Mouse (Mus musculus): ENCODE results near the gene Cldn1. TPM values are rescaled to one million over a fixed set of nuclear protein-coding genes. Genes with fewer than 3 reads are reported as not detected.

Gene Cldn1
- 1 to 10 TPM; 1.3 to 2.6 TPM for total RNA-seq (2021)
- long read RNA-seq, experiment 1, full-length matches to known transcripts = 1 of 1 reads
- long read RNA-seq, experiment 1, partial matches to known transcripts = 0 of 1 reads
- long read RNA-seq, experiment 1, other reads (novel, unspliced or antisense) = 0 of 1 reads
- long read RNA-seq, experiment 2, full-length matches to known transcripts = 1 of 1 reads
- long read RNA-seq, experiment 2, partial matches to known transcripts = 0 of 1 reads
- long read RNA-seq, experiment 2, other reads (novel, unspliced or antisense) = 0 of 1 reads

DNA sequence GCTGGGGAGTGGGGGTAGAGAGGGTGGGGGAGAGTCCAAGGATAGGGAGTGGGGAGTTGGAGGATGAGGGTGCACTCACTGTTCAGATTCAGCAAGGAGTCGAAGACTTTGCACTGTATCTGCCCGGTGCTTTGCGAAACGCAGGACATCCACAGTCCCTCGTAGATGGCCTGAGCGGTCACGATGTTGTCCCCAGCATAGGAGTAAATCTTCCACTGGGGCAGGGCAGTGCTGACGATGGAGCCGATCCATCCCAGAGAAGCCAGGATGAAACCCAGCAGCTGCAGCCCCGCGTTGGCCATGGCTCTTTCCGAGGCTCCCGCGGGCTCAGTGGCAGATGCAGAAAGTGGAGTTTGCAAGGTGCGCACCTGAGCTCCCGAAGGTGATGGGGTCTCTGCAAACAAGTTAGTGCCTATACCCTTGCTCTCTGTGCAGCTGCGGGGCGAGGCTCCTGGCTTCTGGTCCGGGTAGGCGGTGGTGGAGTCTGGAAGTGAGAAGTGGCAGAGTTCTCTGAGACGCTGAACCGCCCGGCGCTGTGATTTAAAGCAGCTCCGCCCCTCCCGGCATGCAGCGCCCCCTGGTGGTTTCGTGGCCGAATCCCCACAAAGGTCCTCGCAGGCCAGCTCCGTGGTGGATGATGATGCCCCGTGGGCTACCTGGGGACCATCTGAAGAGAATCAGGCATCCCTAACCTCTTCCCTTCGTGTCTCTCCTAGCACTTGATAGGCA lies at the start of gene Cldn1:
Cldn1 (minus strand) TSS at position 517 of the 729 bp plus-strand sequence.
- peak; percentile 71 to 75 for DNase-seq
- intact Hi-C loops (cut with DNase I) = loop anchor here (2.0 to 5.0 kb wide), 2 partner anchors 137 to 404 kb away; no protein-coding TSS in a partner anchor

DNA sequence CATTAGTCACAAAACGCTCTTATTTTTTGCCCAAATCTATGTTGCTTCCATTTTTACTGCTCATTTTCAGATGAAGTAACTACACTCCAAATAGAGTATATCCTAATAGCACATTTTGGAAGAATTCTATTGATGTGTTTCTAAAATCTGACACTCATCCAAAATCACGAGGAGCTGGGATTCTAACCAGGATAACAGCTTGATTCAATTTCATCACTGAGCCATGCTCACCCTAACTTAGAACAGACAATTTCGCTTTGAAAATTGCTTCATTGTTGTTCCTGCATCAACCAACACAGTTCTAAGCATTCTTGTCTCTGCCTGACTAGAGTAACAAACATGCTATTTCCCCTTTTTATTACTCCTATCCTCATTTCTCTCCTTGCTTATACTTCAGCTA lies 47.0 kb upstream of the Cldn1 start:
- intact Hi-C loops (cut with DNase I) = no loop called here
- no peak for DNase-seq

DNA sequence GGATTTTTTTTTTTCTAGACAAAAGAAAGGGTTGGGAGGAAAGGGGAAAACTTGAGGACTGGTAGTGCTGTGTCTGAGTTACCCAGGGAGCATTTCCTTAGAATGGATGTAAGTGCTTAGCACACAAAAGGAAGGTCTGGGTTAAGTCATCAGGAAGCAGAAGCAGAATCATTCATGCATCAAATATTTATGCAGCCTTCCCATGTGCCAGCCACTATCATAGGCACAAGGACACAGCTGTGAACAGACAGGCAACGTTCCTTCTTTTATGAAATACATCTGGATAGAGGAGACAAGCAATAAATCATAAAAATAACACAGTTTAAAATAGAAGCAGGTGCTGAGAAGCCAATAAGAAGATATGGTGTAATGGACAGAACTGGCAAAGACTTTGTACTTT lies 32.4 kb upstream of the Cldn1 start:
- no peak for DNase-seq
- intact Hi-C loops (cut with DNase I) = no loop called here

DNA sequence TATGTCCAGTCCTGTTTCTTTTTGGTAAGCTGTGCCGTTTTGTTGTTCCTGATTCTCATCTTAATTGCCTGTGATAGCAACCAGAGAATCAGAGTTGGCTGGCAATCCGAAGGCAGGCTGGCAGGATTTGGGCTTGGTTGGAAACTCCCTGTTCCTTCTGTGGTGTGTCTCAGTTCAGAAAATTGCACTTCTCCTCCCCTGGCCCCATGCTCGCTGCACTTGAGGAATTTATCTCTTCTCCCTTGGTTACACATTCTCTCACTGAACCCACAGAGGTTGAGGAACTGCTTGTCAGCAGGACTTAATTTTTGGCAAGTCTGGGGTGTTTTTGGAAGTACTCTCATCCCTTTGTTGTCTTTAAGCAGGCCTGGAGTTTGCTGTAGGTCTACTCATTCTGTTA lies 29.3 kb upstream of the Cldn1 start:
- intact Hi-C loops (cut with DNase I) = no loop called here
- no peak for DNase-seq

DNA sequence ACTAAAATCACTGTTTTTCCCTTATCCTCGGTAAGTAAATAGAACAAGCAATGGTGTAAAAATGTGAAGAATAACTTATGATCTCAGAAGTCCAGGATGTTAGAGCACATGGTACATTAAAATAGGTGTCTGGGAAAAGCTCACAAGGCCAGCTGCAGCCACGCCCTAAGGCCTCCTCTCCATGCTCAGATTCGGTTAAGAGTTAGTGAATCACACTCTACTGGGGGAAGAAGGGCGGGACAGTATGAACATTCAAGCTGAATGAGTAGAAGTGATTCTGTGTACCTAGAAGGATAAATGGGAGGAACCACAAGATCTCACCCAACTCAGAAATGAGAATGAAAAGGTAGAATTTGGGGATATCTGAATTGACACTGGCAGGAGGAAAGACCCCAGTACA lies 28.9 kb upstream of the Cldn1 start:
- intact Hi-C loops (cut with DNase I) = no loop called here
- no peak for DNase-seq

DNA sequence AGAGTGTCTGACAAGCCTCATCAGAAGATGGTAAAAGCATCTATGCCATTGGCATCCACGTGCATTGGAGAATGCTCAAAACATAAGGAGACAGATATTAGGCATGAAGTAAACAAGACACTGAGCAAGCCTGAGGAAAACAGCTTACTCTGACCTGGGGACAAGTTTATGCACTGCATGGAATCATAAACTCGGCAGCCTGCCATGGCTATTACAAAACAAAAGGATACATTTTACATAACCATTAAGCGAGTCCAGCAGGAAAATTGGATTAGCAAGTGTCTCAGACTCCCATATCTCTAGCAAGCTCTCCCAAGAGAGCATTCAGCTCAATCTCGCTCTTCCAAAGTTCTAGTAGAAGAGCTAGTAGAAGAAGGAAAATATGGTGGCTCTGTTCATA lies 19.3 kb upstream of the Cldn1 start:
- intact Hi-C loops (cut with DNase I) = no loop called here
- DNase-seq = no peak

DNA sequence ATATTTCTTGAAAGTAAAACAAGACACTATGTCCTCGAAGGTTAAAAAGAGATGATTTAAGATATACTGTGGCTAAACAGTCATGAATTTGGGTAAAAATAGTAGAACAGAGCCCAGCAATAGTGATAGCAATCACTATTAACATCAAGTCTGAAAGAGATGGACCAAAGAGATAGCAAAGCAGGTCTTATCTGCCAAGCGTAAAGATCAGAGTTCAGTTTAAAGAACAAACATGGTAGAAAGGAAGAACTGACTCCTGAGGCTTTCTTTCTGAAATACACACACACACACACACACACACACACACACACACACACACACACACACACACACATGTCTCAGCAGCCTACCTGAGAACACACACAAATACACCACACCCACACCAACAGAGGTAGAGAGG lies 14.5 kb upstream of the Cldn1 start:
- no peak for DNase-seq
- intact Hi-C loops (cut with DNase I) = no loop called here

DNA sequence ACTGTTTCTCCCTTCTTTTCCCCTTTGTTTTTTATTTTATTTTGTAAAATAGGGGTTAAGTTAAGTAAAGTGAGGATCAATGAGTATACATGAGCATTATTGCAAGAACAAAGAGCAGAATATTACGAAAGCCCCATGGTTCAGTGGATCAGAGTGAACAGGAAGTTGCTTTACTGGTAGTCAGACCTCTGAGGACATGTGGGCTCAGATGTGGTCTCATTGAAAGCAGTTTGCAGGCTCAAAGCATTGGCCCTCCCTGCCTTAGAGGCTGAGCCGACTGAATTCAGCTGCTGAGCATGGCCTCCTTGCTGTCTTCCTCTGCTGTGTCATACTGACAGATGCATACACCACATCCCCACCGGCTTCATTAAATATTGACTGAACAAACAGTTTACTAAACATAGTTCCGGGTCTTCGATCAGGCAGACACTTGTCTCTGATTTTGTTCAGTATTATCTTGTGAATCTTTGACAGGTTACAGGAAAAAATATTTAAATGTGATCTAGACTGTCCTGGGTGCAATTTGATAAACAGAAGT lies 12.5 kb upstream of the Cldn1 start:
- no peak for DNase-seq
- intact Hi-C loops (cut with DNase I) = no loop called here

DNA sequence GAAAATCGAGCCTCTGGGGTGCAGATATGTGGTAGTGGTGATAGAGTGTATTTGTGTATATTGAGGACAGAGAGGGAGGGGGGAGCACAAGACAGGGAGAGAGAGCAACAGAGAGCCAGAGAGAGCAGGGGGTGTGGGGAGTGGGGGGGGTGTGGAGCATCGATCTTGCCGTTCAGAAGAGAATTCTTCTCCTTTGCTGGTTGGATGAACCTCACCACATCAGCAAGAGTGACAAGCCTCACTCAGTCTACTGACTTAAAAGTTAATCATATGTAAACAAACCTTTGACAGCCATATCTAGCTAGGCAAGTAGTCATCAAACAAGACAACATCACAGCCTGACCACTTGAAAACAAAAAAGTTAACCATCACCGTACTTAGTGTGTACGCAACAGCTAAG lies 5.5 kb upstream of the Cldn1 start:
- no peak for DNase-seq
- intact Hi-C loops (cut with DNase I) = no loop called here

DNA sequence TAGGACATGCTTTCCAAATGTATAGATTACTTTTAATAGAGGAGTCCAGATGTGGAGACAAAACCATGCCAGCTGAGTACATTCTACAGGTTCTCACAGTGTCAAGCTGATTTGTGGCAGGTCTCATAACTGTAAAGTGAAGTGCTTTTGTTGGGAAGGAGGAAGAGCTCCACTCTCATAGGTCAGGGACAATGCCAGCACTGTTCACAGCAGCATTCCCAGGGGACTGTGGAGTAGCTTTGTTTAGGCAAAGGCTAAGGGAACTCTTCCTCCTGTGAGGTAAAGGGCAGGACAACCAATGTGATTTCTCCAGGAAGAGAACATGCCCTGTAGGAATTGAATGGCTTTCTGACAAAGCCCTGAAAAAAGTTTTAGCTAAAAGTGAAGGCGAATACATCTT lies 1.5 kb downstream of the Cldn1 start:
- intact Hi-C loops (cut with DNase I) = loop anchor here (2.0 to 5.0 kb wide), 2 partner anchors 135 to 403 kb away; no protein-coding TSS in a partner anchor
- no peak for DNase-seq

DNA sequence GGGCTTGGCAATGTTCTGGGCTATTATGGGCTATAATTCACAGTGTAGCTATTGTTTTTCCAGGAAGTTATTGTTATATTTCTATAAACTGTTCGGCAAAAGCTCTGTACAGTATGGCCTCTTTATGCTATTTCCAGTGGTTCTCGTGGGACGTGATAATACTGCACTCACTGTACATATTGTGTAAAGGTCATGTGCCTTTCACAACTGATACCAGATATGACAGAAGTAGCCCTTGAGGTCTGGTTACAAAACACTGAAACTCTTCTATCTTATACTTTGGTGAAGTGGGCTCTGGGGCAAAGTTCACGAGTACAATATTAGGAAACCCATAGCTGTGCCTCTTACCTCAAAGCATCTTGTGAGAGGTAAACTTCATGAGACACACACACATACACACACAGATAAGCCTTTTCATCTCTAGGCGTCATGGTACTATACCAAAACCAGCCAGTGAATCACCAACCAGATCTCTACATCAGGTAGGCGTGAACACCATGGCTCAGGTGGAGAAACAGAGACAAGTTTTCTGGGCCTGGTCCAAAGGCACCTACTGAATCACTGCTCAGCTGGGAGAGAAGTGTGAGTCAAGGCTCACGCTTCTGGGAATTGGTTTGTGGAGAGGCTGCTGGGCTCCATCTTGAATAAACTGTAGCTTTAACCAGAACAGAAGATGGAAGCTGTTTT lies 2.5 kb downstream of the Cldn1 start:
- DNase-seq = no peak
- intact Hi-C loops (cut with DNase I) = no loop called here

DNA sequence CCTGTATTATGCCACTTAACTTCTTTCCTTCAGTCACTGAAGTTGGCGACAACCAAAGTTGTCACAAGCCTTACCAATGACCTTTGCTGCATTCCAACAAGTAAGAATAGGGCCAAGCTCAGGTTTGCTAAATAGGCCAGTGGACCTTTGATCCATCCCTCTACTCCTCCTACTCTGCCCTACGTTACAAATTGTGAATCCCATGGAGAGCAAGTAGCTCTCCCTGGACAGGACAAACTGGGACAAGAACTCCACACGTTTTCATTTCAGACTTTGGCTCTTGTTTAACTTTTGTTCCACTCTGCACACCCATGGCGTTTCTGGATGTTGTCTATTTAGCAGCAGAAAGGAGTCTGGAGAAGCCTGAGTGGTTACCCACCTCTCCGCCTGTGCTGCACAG lies 3.5 kb downstream of the Cldn1 start:
- intact Hi-C loops (cut with DNase I) = no loop called here
- no peak for DNase-seq

DNA sequence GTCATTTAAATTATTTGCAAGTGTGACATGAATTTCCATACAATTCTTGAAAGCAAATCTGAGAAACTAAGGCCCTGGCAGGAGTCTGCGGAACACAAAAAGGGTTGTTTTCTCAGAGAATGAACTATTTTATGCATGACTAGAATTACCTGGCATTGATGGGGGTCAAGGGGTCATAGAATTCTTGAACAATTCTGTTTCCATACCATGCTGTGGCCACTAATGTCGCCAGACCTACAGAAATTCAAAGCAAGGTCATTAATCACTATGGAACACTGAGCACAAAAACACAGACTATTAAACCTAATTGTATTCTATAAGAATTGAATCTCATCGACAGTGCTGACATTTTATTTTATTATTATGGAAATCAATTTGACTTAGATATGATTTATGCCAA lies 10.9 kb downstream of the Cldn1 start:
- DNase-seq = no peak
- intact Hi-C loops (cut with DNase I) = no loop called here

DNA sequence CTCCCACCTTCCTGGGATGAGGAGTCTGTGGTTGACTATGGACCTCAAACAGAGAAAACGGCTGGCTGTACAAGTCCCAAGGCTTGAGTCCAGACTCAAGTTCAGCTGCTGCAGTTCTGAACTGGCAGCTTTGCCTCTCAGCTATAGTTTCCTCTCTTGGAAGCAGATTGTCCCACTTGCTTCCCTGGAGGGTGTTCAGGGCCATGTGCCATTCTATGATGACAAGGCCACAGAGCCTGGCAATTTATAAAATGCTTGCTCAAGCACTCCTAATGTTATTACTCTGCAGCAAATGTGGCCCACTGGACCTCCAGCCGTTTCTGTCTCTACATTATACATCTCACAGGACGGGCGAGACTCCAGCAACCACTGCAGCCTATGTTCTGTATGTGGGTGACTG lies 12.0 kb downstream of the Cldn1 start:
- intact Hi-C loops (cut with DNase I) = no loop called here
- DNase-seq = no peak

DNA sequence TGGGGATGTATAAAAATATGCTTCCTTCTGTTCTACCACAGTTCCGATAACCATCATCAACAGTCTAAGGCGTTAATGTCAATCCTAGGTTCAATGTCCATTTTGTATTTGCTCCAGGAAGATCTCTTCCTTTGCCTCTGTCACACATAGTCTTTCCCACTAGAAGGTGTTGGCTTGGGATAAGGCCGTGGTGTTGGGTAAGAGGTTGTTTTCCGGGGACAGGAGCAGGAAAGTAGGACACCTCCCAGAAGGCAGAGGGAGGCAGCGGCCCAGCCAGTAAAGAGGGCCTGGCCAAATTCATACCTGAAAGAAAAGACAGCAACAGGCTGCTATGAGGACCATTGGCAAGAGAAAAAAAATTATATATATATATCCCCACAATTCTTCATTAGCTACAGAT lies 12.7 kb downstream of the Cldn1 start:
- intact Hi-C loops (cut with DNase I) = no loop called here
- DNase-seq = no peak

DNA sequence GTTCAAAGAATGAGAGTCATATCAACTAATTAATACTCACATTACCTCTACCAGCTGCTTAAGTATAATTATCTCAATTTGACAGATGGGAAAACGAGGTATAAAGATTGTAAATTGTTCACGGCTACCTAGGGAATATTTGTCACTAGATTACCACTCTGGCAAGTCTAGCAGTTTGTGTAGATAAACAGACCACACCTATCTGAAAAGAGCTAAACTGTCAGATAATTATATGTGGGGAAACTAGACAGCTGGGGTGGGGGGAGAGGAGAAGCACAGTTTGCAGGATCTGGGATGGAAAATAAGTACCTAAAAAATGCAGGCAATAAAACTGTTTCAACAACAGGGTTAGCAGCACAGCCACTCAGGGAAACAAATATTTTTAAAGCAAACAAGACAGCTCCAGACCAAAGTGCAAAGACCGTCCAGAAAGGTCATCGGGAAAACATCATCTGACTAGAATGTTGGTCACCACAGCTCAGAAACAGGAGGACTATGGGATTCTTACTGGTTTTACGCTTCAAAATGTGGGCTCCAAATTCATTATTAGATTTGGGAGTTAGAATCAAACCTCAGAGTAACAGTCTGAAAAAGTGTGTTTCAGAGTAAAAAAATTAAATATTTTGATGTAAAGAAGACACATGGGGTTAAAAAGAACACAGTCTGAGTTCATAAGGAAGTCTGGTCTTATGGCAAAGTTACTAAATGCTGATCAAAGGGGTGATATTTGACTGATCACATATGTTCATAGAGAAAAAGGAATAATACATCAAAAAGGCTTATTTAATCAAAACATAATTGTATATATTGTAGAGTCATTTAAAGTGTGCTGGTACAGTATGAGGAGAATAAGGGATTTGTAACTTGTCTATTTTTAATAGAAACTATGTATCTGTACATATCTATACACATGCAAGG lies 13.5 kb downstream of the Cldn1 start:
- DNase-seq = no peak
- intact Hi-C loops (cut with DNase I) = no loop called here

DNA sequence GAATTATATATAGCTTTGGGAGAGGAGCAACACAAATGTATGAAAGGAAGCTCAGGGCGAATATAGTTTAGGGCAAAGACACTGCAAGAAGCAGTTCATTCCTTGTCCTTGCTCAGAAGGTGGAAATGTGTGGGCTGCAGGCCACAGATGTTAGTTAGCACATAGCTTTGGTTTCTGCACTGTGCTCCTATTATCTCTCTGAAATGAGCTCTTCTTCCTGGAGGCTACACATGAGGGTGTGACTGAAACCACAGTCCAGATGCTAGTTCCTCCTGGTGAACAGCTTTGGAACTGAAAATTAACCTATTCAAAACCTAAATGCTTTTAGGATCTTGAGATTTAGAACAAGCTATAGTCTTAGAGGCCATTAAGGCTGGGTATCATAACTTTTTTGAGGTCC lies 16.1 kb downstream of the Cldn1 start:
- DNase-seq = no peak
- intact Hi-C loops (cut with DNase I) = no loop called here

DNA sequence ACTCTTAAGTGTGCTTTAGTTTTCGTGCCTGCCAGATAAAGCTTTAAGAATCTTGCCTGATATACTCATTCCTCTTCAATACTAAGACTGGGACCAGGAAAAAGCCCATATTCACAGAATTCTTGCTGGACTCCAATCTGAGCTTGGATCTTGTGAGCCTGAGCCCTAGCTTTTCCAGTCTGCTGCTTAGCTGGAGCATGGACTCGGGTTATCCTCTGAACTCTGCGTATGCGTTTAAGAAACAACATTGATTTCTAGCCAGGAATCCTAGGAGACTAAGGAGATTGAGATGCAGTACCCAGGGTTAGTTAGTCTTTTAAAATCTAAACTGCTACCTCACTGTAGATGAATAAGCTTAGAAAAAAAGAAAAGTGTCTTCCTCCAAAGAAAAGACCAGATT lies 20.9 kb downstream of the Cldn1 start:
- intact Hi-C loops (cut with DNase I) = no loop called here
- no peak for DNase-seq

DNA sequence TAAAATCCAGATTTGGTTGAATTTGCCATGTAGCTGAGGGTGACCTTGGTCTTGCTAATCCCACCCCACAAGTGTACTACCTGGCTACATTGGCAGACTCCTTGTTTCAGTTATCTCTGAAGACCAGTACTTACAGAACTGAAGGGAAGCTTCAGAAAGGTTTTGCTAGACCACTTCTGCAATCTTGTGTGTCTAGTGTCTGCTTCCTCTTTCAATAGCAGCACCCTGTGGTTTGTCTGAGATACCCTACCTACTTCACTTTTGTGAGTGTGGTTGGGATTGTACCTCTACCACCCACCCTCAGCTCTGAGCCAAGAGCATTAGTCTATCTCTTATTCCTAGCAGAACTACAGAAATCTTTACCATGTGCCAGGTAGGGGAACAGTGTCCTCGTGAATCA lies 22.8 kb downstream of the Cldn1 start:
- no peak for DNase-seq
- intact Hi-C loops (cut with DNase I) = no loop called here

DNA sequence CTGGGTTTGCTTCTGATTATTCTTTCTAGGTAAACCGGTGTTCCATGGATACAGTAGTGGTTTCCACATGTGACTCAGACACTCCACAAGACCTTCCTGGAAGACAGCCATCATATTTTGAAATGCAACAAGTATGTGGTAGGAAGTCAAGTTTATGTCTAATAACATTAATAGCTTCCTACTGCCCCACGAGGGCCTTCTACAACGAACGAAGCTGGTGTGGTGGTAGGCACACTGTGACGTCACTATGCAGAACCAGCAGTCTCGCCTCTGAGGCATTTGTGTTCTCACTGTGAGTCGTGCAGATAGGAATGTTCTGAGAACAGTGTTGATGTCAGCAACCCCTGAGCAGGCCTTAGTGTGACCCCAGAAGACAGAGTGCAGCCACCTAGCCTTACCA lies 55.4 kb downstream of the Cldn1 start:
- no peak for DNase-seq
- intact Hi-C loops (cut with DNase I) = no loop called here
